Mouse (Mus musculus): ENCODE measurements around the gene Scn5a. TPM values are rescaled to one million over a fixed set of nuclear protein-coding genes. Genes with fewer than 3 reads are reported as not detected.

Scn5a gene
- total RNA-seq (2015) (not detected in 2 replicates), total RNA-seq (2017) (not detected in 2 replicates)

DNA sequence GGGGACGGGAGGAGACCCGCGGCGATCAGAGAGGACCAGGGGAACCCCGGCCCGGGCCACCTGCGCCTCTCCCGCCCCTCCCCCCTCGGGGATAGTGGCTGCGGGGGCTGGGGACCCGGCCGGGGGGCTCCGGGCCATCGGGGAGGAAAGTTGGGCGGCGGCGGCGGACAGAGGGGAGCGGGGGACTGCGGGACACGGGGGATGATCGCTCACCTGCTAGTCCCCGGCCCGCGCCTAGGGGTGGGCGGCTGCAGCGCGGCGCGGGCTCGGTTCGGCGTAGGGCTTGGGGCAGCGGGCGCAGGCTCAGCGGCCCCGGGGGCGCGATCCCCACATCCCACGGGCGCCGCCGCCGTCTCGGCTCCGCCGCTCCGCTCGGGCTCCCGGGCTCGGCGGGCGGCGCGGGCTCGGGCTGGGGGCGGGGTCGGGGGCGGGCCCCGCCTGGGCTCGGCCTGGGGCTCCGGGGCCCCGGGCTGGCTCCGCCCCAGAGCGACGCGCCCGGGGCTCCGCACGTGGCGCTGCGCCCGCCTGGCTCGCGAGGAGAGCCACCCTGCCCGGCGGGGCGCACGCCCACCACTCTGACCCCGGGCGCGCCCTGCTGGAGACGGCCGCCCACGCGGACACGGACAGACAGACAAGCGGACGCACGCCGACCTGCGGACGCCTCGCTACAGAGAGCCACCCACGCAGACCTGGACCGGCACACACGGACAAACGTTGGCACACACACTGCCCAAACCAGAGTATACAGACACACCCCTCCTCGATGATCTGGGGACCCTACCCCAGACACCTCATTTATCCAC, at the start of gene Scn5a:
Gene Scn5a, minus strand, starts transcription at position 381 of the 803 bp plus-strand sequence.
- no peak for ATAC-seq (ENCODE audit: poor library complexity, severe bottlenecking)

DNA sequence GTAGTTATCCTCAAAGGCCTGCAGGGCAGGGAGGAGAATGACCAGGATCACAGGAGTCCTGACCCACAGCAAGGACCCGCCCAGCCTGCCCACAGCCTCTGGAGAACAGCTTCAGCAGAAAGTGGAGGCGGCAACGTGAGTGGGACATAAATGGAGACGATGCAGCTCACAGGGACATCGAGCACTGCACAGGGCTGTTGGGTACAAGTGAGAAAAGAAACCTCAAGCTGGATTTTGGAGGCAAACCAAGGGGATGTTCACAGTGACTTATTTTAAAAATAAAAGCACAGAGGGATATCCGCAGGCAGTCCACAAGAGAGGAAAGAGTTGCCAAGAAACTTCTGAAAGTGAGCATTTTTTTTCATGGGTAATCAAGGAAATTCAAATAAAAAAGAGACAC, 48.4 kb upstream of the Scn5a start:
- no peak for ATAC-seq (ENCODE audit: poor library complexity, severe bottlenecking)

DNA sequence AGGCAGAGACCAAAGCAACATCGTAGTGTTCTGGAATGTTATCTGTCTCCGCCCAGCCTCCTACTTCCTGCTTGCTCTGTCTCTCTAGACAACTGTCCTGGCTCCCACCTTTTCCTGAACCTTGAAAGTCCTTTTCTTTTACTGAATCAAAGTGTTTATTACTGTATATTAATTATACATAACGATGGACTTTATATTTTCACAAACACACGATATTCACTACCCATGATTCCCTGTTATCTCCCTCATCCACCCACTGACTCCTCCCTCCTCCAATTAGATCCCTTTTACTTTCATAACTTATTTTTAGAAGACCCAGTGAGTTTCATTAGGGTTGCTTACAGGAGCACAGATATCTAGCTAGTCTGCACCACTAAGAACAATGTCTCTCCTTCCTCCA, 45.3 kb upstream of the Scn5a start:
- ATAC-seq (ENCODE audit: poor library complexity, severe bottlenecking), result no peak

DNA sequence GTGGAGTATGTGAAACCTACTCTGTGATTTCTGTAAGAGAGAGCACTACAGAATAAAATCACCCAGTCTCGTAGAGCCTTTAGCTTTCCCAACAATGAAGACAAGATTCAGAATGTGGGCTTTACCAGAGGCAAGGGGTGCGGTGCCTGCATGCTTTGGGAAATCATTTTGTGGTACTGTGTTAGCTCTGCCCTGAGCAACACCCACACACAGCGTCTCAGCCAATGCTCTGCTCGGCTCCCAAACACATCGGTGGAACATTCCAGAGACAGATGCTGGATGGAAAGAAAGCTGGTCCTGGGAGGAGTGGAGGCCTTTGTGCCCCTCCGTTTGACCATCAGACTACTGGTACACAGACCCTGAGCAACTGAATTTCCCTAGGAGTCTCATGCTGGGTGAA, 36.0 kb upstream of the Scn5a start:
- no peak for ATAC-seq (ENCODE audit: poor library complexity, severe bottlenecking)

DNA sequence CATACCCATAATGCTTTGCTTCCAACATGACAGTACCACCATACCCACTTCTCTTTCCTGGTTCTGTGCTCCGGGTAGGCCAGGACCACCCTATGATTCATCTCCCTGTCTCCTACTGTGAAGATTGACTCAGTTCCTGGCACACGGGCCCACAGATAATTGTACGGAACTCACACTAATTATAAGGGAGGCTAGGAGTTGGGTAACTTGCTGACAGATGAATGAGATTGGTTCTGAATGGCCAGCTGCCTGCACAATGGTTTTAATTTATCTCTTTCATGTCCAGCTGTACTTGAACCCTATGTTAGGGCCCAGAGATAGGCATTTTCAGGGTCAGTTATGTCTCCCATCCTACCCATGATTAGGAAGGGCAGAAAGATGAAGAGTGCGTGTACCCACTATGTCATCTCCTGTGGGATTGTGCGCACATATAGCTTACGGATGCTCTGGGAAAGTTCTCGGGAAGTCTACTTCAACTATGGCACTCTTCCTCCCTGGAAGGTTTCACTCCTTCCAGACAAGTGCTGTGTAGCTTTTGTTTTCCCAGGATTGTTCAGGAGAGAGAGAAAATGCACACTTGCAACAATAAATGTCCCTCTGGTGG, 31.8 kb upstream of the Scn5a start:
- no peak for ATAC-seq (ENCODE audit: poor library complexity, severe bottlenecking)

DNA sequence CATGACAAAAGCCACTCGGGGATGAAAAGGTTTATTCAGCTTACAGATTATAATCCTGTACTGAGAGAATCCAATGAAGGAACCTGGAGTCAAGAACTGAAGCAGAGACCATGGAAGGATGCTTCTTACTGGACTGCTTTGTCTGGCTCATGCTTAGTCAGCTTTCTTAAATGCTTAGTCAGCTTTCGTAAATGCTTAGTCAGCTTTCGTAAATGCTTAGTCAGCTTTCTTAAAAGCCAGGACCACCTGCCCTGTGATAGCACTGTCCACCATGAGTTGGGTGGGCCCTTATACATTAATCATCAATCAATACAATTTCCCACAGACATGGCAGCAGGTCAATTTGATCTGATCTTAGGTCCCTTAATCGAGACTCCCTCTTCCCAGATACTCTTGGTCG, 28.1 kb upstream of the Scn5a start:
- no peak for ATAC-seq (ENCODE audit: poor library complexity, severe bottlenecking)

- no peak for ATAC-seq (ENCODE audit: poor library complexity, severe bottlenecking)
Measured at GRCm38 (mm10) chr9:119604607-119605006, 25.8 kb upstream of the Scn5a start.

- no peak for ATAC-seq (ENCODE audit: poor library complexity, severe bottlenecking)
Measured at GRCm38 (mm10) chr9:119598501-119598900, 19.7 kb upstream of the Scn5a start.

DNA sequence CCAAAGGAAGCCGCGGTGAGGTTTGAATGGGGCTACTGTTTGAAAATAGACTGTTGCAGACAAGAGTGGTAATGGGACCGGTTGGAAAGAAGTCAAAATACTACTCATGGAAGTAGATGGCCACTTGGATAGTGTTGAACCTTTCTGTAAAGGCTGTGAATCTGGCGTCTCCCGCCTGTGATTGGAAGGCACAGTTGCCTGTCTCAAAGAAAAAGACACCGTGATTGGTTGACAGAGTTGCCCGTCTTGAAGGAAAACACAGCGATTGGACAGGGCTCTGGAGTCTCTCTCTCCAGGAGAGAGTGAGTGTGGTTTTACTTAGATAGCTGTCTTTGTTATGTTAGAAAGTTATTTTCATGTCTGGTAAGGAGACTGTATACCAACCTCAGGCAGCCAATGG, 18.5 kb upstream of the Scn5a start:
- no peak for ATAC-seq (ENCODE audit: poor library complexity, severe bottlenecking)

DNA sequence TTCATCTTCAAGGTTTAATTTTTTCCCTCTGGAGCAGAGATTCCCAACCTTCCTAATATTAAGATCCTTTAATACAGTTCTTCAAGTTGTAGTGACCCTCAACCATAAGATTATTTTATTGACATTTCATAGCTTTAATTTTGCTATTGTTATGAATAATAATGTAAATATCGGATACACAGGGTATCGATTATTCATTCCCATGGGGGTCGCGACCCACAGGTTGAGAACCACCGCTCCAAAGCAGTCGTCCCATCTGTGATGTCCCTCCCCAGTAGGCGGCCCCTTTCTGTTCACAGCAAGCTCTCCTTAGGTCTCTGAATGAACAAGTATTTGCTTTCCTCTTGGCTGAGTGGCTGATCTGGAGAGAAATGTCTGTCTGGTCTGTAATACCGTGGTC, 10.8 kb upstream of the Scn5a start:
- ATAC-seq (ENCODE audit: poor library complexity, severe bottlenecking), result no peak

DNA sequence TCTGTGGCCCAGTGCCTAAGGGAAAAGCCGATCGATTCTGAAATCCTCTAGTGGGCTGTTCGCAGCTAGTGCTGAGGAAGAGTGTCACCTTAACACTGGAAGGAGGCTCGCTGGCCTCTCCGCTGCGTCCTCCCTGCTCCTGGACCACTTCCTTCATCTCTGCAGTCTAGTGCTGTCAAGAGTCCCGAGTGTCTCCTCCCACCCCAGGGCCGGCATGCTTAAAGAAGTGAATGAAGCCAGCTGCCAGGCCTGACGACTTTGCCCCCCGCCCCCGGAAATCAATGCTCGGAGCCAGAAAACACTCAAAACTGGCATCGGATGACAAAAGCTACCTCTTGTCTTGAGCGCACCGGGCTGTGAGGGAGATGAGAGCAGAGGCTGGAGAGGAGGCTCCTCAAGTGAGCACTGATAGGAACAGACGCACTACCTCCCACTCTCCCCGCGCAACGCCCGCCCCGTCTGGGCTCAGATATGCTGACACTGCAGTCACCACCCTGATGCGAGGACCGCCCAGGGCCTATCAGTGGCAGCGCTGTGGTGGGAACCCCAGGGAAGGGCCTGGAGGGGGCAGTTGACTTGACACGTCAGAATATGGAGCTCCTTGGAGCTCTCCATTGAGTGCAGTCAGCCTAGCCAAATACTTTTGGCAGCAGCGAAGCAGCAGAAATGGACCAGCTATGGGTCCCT, 10.1 kb upstream of the Scn5a start:
- no peak for ATAC-seq (ENCODE audit: poor library complexity, severe bottlenecking)

GRCm38 (mm10) chr9:119580668-119581067, 1.9 kb upstream of the Scn5a start:
- ATAC-seq (ENCODE audit: poor library complexity, severe bottlenecking), result peak; percentile 87

- no peak for ATAC-seq (ENCODE audit: poor library complexity, severe bottlenecking)
Measured at GRCm38 (mm10) chr9:119580187-119580586, 1.4 kb upstream of the Scn5a start.

DNA sequence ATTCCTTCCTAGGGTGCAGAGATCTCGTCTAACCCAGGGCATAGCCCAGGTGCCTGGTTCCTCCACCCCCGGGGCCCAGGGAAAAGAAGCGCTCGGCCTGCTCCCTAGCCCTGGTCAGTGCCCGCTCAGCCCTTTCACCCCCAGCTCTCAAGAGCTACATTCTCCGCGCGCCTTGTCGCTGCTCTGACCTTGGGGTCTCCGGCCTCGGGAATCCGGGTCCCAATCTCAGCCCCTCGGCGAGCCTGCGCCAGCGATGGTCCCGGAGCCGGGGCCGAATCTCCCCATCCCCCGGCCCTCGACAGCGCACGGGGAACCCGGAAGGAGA, 543 bp downstream of the Scn5a start:
- no peak for ATAC-seq (ENCODE audit: poor library complexity, severe bottlenecking)

DNA sequence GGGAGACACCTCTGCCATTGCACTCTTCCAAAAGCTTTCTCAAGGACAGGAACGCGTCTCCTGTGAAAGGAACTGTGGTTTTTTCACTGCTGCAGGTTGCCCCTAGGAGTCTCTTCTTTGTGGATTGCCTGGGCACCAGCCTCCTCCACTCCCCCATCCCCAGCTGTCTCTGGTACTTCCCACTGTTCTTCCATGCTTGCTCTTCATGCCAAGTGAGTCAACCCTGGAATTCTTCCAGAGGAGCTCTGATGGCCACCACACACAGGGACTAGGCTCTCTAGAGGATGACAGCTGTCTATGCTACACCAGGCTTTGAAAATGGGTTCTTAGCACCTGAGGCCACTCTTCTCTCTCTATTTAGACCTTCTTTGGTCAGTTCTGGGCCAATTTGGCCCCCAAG, 1.8 kb downstream of the Scn5a start:
- no peak for ATAC-seq (ENCODE audit: poor library complexity, severe bottlenecking)

DNA sequence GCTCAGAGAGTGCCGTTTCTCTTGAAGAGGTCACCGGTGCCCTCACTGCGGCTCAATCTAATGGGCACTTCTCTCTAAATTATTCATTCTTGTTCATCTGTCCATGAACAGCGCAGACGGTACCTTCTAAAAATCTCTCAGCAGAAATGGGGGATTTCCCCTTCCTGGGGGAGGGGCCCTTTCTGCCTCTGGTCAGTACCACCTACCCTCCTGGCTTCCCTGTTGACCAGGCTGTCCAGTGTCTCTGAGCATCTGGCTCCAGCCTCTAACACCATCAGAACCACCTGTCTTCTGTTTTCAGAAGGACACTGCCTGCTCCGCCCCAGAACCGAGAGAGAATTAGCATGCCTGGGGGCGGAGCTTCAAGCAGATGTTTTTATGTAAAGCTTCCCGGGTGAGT, 3.1 kb downstream of the Scn5a start:
- ATAC-seq (ENCODE audit: poor library complexity, severe bottlenecking), result no peak

DNA sequence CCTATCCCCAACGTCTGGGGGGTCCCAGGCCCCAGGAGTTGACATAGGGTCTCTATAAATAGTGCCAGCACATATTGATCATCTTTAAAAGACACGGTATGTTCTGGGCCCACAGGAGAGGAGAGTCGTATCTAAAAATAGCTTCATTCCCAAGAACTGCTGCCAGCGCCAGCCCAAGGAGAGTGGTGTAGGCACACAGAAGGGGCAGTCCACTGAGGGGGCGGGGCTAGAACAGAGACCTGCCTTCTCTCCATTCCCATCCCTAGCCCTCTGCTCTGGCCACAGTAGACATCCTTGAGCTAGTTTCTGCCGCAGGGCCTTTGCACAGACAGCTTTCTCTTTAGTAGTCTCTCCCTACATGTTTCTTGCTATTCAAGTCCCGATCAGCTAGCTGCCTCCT, 4.5 kb downstream of the Scn5a start:
- ATAC-seq (ENCODE audit: poor library complexity, severe bottlenecking), result no peak

- no peak for ATAC-seq (ENCODE audit: poor library complexity, severe bottlenecking)
Measured at GRCm38 (mm10) chr9:119573009-119573408, 5.8 kb downstream of the Scn5a start.

GRCm38 (mm10) chr9:119571411-119571888, 7.4 kb downstream of the Scn5a start:
- no peak for ATAC-seq (ENCODE audit: poor library complexity, severe bottlenecking)

GRCm38 (mm10) chr9:119570652-119571051, 8.2 kb downstream of the Scn5a start:
- no peak for ATAC-seq (ENCODE audit: poor library complexity, severe bottlenecking)

DNA sequence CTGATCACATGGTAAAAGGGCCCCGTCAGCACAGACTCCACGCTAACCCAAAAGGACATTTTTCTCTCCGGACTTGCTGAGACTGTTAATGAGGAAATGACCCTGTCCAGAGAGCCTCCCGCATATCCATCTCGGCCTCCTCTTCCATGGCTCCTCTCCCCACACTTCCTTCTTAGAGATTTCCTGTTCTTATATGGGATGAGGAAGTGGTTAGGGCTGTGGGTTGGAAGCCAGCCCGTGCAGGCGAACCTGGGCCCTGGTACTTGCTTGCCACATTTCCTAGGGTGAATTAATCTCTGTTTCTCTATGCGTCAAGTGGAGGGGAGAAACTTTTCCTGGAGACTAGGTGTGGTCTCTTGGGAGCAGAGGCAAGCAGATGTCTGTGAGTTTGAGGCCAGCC, 10.1 kb downstream of the Scn5a start:
- peak; percentile 34 for ATAC-seq (ENCODE audit: poor library complexity, severe bottlenecking)

DNA sequence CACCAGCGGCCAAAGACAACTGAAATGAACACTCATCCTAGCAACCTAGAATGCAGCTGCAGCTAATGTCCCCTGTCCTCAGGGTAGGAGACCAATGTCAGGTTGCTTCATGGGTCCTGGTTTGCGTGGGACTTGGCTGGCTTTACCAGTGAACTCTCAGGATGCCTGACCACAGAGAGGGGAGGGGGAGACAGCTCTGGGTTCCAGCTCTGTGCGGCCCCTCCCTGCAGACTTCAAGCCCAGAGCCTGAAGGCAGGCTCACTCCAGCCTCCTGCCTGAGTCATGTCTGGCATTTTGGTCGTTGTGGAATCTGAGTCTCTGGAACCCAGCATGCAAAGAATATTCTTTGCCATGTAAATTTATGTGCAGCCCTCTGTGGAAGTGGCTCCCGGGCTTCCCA, 11.0 kb downstream of the Scn5a start:
- no peak for ATAC-seq (ENCODE audit: poor library complexity, severe bottlenecking)
